Comparison of ENCODE assay signal across 12 mouse cellular contexts in the genomic region with DNA sequence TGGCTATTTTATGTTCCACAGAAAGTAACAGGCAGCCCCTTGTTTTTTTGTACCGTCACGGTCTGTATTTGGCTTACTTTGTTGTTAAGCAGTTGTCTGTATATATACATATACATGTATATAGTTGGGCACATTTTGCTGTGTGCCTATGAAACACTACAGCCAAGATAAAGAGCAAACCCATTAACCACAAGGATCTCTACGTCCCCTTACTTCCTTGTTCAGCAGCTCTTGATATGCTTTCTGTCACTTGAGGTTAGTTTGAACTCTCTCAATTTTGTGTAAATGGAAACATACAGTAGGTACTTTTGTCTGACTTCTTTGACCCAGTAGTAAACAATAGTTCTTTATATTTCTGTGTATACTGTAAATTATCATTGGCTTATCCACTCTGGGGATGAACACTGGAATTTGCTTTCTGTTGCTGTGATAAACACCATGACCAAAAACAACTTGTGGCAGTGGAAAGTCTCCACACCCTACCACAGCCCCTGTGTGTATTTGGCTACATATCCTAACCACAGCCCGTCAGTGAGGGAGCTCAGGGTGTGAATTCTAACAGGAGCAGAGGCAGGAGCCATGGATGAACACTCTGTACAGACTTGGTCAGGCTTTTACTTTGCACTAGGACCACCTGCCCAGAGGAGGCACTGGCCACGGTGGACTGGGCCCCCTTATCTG.
"Had no signal": no experiment of that assay in that cellular context is flagged by ENCODE, and none has a peak within 500 bp of the region (broad histone marks: within the 10 kb centered on the region; RNA-seq: fewer than 3 reads in every experiment).

No protein-coding gene starts in this region.

- ATAC-seq: midbrain, embryonic 16.5 days had no signal

- H3K4me3 ChIP-seq: limb, embryonic 13.5 days; midbrain, embryonic 12.5 days had no signal

- H3K4me1 ChIP-seq: midbrain, embryonic 12.5 days had no signal

- H3K27ac ChIP-seq: limb, embryonic 13.5 days; liver, embryonic 14.5 days; midbrain, embryonic 12.5 days had no signal

- H3K9ac ChIP-seq: limb, embryonic 13.5 days; liver, embryonic 14.5 days; midbrain, embryonic 12.5 days had no signal

- H3K9me3 ChIP-seq: limb, embryonic 13.5 days; megakaryocyte, embryonic 14.5 days; midbrain, embryonic 12.5 days had no signal

- DNase-seq: kidney, adult 11 months; kidney, postnatal 36 days; left cerebral cortex, postnatal 4 days; lung, adult 18-20 months; lung, postnatal 4 days; right cerebral cortex, adult 18-20 months; right cerebral cortex, postnatal 25 days had no signal

- H3K4me2 ChIP-seq: limb, embryonic 13.5 days; midbrain, embryonic 12.5 days had no signal

- H3K27me3 ChIP-seq: limb, embryonic 13.5 days; megakaryocyte, embryonic 14.5 days; midbrain, embryonic 12.5 days had no signal
